Comparison of ENCODE assay signal across 9 mouse cellular contexts in the genomic region with DNA sequence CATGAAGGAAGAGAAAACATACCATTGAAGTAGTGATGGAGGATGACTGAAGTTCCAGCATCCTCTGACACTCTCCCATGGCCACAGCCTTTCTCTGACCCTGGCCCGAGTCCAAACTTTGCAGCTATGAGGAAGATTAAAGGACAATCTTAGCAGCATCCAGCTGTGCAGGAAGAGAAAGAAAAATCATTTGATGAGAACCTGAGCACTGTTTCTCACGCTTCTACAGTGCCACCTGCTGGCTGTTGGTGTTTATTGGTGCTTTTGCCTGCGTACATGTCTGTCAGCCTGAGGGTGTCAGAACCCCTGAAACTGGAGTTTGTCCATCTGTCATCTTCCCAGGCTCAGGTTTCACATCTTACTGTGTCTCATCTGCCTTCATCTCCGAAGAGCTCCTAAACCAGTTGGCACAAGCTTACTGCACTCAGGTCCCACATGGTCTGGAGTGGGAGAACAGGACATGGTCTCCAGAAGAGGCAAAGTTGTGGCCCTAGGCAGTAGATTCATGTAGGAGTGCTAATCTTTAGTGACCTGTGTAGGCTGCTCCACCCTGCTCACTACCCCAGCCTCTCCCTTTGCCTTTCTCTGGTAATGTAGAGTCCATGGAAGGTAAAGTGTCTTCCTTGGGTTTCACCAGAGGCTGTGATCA. TPM values are rescaled to one million over a fixed set of nuclear protein-coding genes. Genes with fewer than 3 reads are reported as not detected.
DNase-seq lines count a peak whose midpoint lies in the region; ATAC-seq and TF ChIP-seq lines count a peak whose summit lies in the region.
"Had no signal": no experiment of that assay in that cellular context is flagged by ENCODE, and none has a peak within 500 bp of the region (broad histone marks: within the 10 kb centered on the region; RNA-seq: fewer than 3 reads in every experiment).

No protein-coding gene starts in this region.

- ATAC-seq in forebrain, embryonic 11.5 days (replicated peaks; ENCODE audit: low FRiP score): 0 out of 2 replicates have a peak, but pooled peaks have one; percentile 10

- H3K4me1 ChIP-seq in ES-Bruce4 (ENCODE audit: control insufficient read depth, insufficient read depth, low read length): no peaks in the 10 kb centered on the region
- H3K4me1 ChIP-seq in forebrain, embryonic 11.5 days (replicated peaks; ENCODE audit: control insufficient read depth, insufficient read depth, low read length): no peaks in the 10 kb centered on the region

- no peaks in the 10 kb centered on the region for H3K9me3 ChIP-seq in ES-Bruce4 (replicated peaks; ENCODE audit: control insufficient read depth, insufficient read depth, low read length, poor library complexity, severe bottlenecking)
- H3K9me3 ChIP-seq in forebrain, embryonic 11.5 days (ENCODE audit: control insufficient read depth, low read length): no peaks in the 10 kb centered on the region

- intact Hi-C loops in heart, postnatal 10 days (cut with DNase I): loop anchor here (1.0 to 2.0 kb wide), 3 partner anchors 156 to 332 kb away; no protein-coding TSS in a partner anchor

- no peak overlapping the region for H3K9ac ChIP-seq in ES-Bruce4 (ENCODE audit: low read depth, poor library complexity, severe bottlenecking)
- no peak overlapping the region for H3K9ac ChIP-seq in forebrain, embryonic 11.5 days (ENCODE audit: low read length)

- 9% methylated on average over 4 of the region's 4 CpGs for WGBS in forebrain, embryonic 11.5 days

- H3K36me3 ChIP-seq in ES-Bruce4 (ENCODE audit: control insufficient read depth, insufficient read depth, low read length, poor library complexity, severe bottlenecking): no peaks in the 10 kb centered on the region
- H3K36me3 ChIP-seq in forebrain, embryonic 11.5 days (ENCODE audit: control insufficient read depth, insufficient read depth, low read length): no peaks in the 10 kb centered on the region

- peak; percentile 57 for DNase-seq in brain, embryonic 18.5 days (ENCODE audit: low read depth, low spot score)
- peak; percentile 87 for DNase-seq in forebrain, embryonic 11.5 days (ENCODE audit: low spot score)
- peak; percentile 90 to 95 for DNase-seq in heart, postnatal 10 days
- peak; percentile 81 to 94 for DNase-seq in kidney, postnatal 36 days
- peak; percentile 80 to 82 for DNase-seq in lung, adult 18-20 months
- DNase-seq in ovary, postnatal 10 days (ENCODE audit: low spot score): peak; percentile 69
- DNase-seq in thymus, postnatal 0 days (ENCODE audit: low spot score): peak; percentile 82

- peak; percentile 70 for TF ChIP-seq CTCF in ES-Bruce4 (IDR thresholded peaks at IDR 0.05; ENCODE audit: low read depth, low read length)

- TF ChIP-seq EP300 in ES-Bruce4 (IDR thresholded peaks at IDR 0.05; ENCODE audit: insufficient read depth, low read depth, low read length): no peak

- H3K27ac ChIP-seq in ES-Bruce4 (ENCODE audit: insufficient read depth, low read length): no peak overlapping the region
- no peak overlapping the region for H3K27ac ChIP-seq in forebrain, embryonic 11.5 days (ENCODE audit: low read depth, low read length)

- no peak overlapping the region for H3K4me3 ChIP-seq in ES-Bruce4 (ENCODE audit: low read depth, low read length)
- H3K4me3 ChIP-seq in forebrain, embryonic 11.5 days (ENCODE audit: low read depth, low read length): no peak overlapping the region

- H3K4me2 ChIP-seq in forebrain, embryonic 11.5 days (ENCODE audit: low read depth, low read length, severe bottlenecking): no peak overlapping the region

- TF ChIP-seq POLR2A in ES-Bruce4 (IDR thresholded peaks at IDR 0.05; ENCODE audit: insufficient read depth, low read length): no peak

- H3K27me3 ChIP-seq in ES-Bruce4 (ENCODE audit: control insufficient read depth, insufficient read depth, low read length, poor library complexity, severe bottlenecking): no peaks in the 10 kb centered on the region
- no peaks in the 10 kb centered on the region for H3K27me3 ChIP-seq in forebrain, embryonic 11.5 days (ENCODE audit: control insufficient read depth, insufficient read depth, low read length)

RNA-seq across cellular contexts. Expression of a gene that starts 21.7 kb away (rescaled TPM):
- not detected in 2 replicates for polyA plus RNA-seq in ES-Bruce4 (2011; ENCODE audit: insufficient read depth, insufficient read length, low read depth, missing spikeins)
- not detected in 2 replicates for polyA plus RNA-seq in forebrain, embryonic 11.5 days (2014; fragmentation: Nextera tagmentation; extraction: Ambion mirVana)
- under 1 TPM; 0.34 to 0.79 TPM for total RNA-seq in heart, postnatal 10 days (2021)
- polyA plus RNA-seq in thymus, postnatal 0 days (2015; fragmentation: Nextera tagmentation; extraction: Ambion mirVana): 0.05 TPM in 1 of 2 replicates, not detected in the other
- polyA plus RNA-seq: liver, embryonic 16.5 days had no signal
